Mouse (Mus musculus) adrenal gland, postnatal 25 days (tissue): ENCODE measurements around the gene Lifr. TPM values are rescaled to one million over a fixed set of nuclear protein-coding genes. Genes with fewer than 3 reads are reported as not detected.

ENCODE experiments used
- DNase-seq: peaks from one replicate; pipeline ENCODE4 v3.0.0; 2021; ENCODE audit warnings: mixed read lengths
- long read RNA-seq: library from polyadenylated mRNA; stranded (forward); transcript quantifications from one replicate; pipeline ENCODE4 v2.0.0, GENCODE M21; 2021
- total RNA-seq: library from RNA; stranded (reverse); gene quantifications from 2 replicates; pipeline ENCODE4 v1.2.3, GENCODE M21; 2021

Lifr gene
- total RNA-seq, result 29.3 and 33.2 TPM in 2 replicates
- long read RNA-seq, full-length matches to known transcripts, result 197 of 335 reads
- long read RNA-seq, partial matches to known transcripts, result 47 of 335 reads
- long read RNA-seq, other reads (novel, unspliced or antisense), result 91 of 335 reads

DNA sequence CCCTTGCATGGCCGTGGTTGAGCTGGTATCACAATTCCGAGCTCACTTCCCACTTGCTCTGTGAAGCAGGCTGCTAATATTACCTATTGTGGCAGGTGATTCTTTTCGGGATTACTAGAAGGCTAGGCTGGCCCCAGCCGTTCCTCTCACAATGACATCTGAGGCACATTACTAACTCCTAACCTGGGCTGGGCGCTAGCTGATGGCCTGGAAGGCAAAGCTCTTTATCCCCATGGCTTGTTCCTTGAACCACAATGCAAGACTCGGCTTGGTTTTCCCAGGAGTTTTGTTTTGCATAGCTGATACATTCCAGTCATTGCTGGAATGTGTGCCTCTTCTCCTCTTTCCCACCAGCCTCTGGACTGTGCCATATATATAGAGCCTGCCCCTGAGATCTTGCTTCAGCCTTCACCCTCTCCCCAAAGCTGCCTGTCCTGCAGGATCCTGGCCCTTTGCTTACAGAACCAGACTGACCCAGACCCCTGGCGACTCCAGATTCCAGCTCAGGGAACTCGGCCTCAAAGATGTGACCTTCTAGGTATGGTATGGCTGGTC is at the start of gene Lifr:
Lifr (plus strand) TSS at position 404 of the 555 bp plus-strand sequence.
- no peak for DNase-seq

- no peak for DNase-seq
Observed at GRCm38 (mm10) chr15:7044081-7044749, 46.2 kb upstream of the Lifr start.

DNA sequence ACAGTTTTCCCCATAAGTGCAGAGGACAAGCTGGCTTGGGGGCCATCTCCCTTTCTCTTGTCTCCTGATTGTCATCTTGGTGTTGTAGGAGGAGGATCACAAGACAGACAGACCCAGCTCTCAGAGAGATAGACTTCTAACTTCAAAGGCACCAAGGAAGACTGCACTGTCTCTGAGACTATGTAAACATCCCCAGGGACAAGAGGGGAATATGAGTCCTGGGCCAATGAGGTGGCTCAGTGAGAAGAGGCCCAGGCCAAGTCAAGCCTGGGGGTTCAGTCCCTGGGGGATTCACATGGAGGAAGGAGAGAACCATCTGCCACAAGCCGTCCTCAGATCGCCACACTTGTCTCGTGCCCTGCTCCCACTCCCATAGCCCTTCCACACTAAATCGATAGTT is 45.4 kb upstream of the Lifr start:
- DNase-seq, result no peak

DNA sequence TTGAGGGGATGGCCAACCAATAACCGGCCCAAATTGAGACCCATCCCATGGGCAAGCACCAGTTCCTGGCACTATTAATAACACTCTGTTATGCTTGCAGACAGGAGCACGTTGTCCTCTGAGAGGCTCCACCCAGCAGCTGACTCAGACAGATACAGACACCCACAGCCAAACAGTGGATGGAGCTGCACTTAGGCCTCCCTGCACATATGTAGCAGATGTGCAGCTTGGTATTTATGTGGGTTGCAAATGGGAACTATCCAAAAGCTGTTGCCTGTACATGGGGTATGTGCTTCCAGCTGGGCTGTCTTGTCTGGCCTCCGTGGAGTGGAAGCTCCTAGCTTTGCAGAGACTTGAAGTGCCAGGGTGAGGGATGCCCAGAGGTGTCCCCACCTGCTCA is 42.5 kb upstream of the Lifr start:
- DNase-seq, result no peak

- DNase-seq, result no peak
Observed at GRCm38 (mm10) chr15:7048916-7049315, 41.5 kb upstream of the Lifr start.

GRCm38 (mm10) chr15:7051666-7052065 is 38.7 kb upstream of the Lifr start:
- DNase-seq, result no peak

DNA sequence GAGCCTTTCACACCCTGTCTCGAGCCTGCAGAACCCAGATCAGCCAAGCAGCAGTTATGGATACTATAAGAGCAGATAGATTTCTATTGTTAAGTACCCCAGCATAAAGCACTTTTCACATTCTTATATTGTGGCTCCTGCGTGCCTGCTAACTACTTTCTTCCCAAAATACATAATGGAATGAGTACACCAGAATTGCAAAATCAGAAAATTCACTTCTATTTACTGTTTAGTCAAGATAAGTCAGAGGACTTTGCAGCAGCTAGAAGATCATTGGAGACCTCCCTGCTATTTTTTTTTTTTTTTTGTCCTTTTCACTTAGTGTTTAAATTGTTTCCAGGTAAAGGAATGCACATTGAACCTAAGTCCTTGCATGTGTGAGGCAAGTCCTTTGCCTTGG is 38.3 kb upstream of the Lifr start:
- DNase-seq, result no peak

- DNase-seq, result no peak
Observed at GRCm38 (mm10) chr15:7056851-7057250, 33.6 kb upstream of the Lifr start.

- no peak for DNase-seq
Observed at GRCm38 (mm10) chr15:7060522-7060921, 29.9 kb upstream of the Lifr start.

DNA sequence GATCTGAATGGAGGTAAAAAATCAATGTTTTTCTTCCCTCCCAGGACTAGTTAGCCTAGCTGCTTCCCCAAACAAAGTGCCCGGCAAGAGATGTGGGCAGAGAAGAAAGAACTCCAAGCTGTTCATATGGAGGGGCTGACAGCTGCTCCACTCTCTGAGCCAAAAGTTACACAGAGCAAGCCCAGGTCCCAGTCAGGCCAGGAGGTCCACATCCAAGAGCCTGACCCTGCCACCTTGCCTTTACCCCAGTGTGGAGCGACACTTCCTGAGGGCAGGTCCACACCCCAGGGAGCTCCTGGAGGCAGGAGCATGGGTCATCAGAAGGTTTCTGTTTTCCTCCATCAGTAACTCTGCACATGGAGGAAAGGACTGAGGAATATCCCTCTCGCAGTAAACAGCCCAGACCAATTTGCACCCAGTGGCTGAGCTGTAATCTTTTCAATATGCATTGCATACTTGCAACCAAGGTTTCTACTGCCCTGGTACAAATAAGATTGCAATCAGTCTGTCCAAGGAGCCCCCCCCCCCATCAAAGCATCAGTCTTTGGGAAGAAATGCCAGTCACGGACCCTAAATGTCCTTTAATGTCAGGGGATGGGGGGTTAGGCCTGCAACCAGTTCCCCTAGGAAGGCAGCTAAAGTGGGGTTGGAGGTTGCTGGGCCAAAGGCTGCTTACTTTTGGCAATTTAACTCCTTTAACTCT is 28.3 kb upstream of the Lifr start:
- DNase-seq, result no peak

- no peak for DNase-seq
Observed at GRCm38 (mm10) chr15:7062698-7063009, 27.8 kb upstream of the Lifr start.

- DNase-seq, result no peak
Observed at GRCm38 (mm10) chr15:7063521-7064240, 26.7 kb upstream of the Lifr start.

GRCm38 (mm10) chr15:7064992-7065523 is 25.4 kb upstream of the Lifr start:
- no peak for DNase-seq

GRCm38 (mm10) chr15:7065624-7066023 is 24.8 kb upstream of the Lifr start:
- no peak for DNase-seq

GRCm38 (mm10) chr15:7066752-7067151 is 23.7 kb upstream of the Lifr start:
- no peak for DNase-seq

DNA sequence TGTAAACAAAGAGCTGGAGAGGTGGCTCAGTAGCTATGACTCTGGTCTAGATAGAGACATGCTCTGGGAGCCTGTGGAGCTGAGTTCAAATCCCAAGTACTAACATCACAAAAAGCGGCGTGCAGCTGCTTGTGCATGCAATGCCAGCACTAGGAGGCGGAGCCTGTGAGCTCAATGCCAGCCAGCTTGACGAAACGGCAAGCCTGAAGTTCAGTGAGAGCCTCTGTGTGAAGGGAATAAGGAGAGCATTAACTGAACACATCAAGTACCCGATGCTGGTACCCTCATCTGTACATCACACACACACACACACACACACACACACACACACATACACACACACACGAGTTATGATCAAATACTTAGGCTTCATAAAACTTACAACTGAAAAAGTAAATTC is 21.0 kb upstream of the Lifr start:
- DNase-seq, result peak; percentile 19

DNA sequence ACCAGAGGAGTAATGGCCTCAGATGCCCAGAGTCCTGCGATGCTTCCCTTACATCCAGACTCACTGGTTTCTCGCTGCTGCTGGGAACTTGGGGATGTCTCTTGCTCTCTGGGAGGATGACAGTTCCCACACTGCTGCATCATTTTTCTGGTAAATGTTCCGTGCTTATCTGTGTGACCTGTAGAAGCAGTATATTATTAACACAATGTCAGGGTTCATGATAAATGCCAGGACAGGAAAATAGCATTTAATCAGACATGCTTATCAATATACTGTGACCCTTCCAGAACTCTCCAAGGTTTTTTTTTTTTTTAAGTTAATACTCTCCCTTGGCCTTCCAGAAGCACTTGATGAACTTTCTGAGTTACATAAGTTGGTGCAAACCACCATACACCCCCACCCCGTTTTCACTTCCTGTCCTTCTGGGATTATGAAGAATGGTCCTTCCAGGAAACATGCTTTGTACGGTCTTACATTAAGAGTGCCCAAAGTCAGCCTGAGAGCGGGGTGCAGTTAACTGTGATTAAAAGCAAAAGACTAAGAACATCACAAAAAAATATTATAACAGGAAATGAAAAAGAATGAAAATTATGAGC is 20.1 kb upstream of the Lifr start:
- DNase-seq, result no peak

GRCm38 (mm10) chr15:7073269-7073668 is 17.1 kb upstream of the Lifr start:
- no peak for DNase-seq

- no peak for DNase-seq
Observed at GRCm38 (mm10) chr15:7075185-7075584, 15.2 kb upstream of the Lifr start.

DNA sequence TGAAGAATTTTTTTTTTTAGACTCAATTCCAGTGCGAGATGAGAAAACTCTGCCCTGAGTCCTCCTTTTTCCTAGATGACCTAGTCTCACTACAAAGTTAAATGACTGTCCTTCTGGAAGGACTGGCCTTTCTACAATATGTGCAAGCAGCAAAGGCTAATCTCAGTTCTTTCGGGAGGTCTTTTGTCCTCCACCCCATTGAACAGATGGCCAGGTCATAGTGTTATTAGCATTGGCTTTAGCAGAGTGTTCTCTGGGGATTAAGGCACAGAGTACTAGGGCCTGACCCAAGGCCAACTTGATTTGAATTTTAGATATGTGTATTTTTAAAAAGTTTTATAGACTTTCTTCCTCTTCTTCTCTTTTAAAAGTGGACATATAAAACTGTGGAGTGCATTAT is 12.1 kb upstream of the Lifr start:
- DNase-seq, result no peak

- no peak for DNase-seq
Observed at GRCm38 (mm10) chr15:7079631-7080337, 10.6 kb upstream of the Lifr start.
